Mouse (Mus musculus): ENCODE data around the gene Gm9844.

Gm9844 gene

GRCm38 (mm10) chr7:24901842-24902241 is 39.8 kb downstream of the Gm9844 start:
- 61% methylated on average over 1 of the region's 1 CpGs for WGBS

GRCm38 (mm10) chr7:24902264-24902629 is 40.2 kb downstream of the Gm9844 start:
- 59% methylated on average over 2 of the region's 2 CpGs for WGBS

GRCm38 (mm10) chr7:24902630-24903443 is 40.8 kb downstream of the Gm9844 start, which contains the start of gene Arhgef1:
Gene Arhgef1 (plus strand): TSS chr7:24902912.
- 7% methylated on average over 65 of the region's 68 CpGs for WGBS

GRCm38 (mm10) chr7:24903444-24903825 is 41.4 kb downstream of the Gm9844 start:
- WGBS: 25% methylated on average over 10 of the region's 10 CpGs

- WGBS: under 1% methylated on average over 30 of the region's 30 CpGs
Measured at GRCm38 (mm10) chr7:24904070-24904483, 42.1 kb downstream of the Gm9844 start.

GRCm38 (mm10) chr7:24904936-24905335 is 42.9 kb downstream of the Gm9844 start:
- WGBS: 17% methylated on average over 3 of the region's 3 CpGs

- 37% methylated on average over 6 of the region's 6 CpGs for WGBS
Measured at GRCm38 (mm10) chr7:24906551-24906950, 44.5 kb downstream of the Gm9844 start.

- 49% methylated on average over 13 of the region's 13 CpGs for WGBS
Measured at GRCm38 (mm10) chr7:24907211-24907748, 45.3 kb downstream of the Gm9844 start.
